Mouse (Mus musculus): ENCODE measurements at regions not wholly inside any gene's neighbourhood (a gene's known extent, or its start where the extent isn't known, plus 50 kb on each side); places are given as distances from the start of the nearest gene placed in this dataset.
A peak's percentile ranks its signal among the peaks of the same experiment; 100 is the strongest.

DNA sequence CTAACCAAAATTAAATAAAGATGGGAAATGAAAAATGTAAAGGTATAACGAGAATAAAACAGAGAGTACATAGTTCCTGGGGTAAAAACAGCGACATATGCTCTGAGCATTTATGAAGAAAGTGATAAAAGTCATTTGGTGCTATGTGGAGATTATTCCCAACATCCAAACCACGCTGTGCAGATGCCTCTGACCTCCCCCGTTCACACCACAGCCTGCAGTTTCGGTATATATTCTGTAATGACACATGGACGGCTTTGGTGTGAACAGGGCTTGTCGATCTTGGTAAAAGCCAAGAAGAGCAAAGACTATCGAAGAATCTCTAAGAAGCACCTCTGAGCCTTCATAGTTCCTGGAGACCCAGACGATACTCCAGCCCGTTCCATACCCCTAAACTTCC is 95.2 kb upstream of the Ppp1r26 start:
- DNase-seq (ENCODE audit: low spot score) = no peak

DNA sequence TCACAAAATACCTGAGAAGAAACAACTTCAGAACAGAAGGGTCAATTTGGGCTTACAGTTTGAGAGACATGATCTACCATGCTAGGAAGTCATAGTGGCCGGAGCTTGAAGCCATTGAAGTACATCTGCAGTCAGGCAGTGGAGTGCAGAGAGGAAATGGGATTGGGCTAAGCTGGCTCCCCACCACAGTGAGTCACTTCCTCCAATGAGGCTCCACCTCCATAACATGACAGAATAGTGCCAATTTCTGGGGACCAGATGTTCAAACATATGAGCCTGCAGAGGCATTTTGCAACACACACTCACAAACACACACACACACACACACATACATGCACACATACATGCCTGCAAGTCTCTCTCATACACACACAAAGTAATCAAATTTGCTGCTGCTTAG is 93.7 kb upstream of the Ppp1r26 start:
- DNase-seq (ENCODE audit: low spot score) = no peak

DNA sequence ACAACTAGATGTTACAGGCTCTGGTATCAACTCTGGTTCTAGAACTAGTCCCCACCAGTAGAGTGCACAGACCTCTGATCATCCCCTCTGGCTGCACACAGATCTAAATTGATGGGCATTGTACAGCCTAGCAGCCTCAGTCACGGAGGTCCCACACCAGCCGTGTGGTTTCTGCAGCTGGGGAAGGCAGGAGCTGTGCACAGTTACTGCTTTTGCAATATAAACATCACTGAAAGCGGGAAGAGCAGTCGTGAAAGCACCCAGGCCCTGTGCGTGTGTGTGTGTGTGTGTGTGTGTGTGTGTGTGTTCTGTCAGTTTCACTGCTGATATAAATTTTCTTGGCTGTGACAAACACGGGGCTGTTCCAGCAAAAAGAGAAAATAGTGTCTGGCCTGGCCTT is 84.4 kb upstream of the Ppp1r26 start:
- DNase-seq (ENCODE audit: low spot score) = no peak

DNA sequence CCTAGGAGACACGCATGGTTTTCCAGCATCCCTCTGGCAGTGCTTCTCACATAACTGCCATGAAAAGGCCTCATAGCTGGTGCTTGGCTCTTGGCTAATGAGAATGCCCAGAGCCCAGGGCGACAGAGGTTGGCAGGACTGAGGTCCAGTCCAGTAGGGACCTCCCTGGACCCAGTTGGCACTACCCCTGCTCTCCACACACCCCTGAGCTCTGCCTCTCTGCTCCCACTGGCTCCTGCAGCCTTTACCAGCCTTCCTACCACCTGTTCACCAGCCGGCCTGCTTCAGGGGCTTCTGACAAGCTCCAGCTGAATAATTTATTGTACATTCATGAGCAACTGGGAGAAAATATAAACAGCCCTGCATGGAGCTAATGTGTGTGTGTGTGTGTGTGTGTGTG is 82.0 kb upstream of the Ppp1r26 start:
- DNase-seq (ENCODE audit: low spot score) = no peak

DNA sequence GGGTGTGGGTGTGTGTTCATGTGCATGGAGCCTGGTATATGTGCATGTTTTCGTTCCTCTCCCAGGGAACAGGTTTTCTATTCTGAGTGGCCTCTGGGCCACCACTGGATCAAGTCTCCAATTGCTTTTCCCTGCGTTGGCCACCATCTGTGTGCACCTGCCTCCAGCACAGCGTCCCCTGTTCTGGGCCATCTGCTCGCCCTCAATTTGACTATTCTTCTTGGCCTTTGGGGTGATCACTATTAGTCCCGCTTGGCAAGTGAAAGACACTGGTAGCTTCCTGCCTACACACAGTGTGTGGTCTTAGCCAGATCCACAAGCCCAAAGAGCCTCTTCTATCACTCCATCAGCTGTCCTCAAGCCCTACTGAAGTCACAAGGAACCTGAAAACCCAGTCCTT is 80.8 kb upstream of the Ppp1r26 start:
- no peak for DNase-seq (ENCODE audit: low spot score)

DNA sequence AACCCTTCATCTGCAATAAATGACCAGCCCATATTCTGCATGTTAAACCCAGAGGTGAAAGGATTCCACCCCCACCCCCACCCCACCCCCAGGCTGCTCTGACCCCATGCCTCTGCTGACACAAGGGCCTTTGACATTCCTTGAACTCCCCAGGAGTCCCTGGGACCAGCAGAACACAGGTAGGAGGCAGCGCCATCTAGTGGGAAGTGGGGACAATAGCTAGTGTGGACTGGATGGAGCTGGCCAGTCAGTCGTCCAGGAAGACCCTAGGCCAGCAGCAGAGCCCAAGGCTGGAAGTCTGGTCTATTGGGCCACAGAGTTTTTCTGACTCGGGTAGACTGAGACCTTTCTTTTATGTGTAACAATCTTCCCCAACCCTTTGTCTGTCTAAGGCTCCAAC is 71.8 kb upstream of the Ppp1r26 start:
- peak; percentile 70 for DNase-seq (ENCODE audit: low spot score)

DNA sequence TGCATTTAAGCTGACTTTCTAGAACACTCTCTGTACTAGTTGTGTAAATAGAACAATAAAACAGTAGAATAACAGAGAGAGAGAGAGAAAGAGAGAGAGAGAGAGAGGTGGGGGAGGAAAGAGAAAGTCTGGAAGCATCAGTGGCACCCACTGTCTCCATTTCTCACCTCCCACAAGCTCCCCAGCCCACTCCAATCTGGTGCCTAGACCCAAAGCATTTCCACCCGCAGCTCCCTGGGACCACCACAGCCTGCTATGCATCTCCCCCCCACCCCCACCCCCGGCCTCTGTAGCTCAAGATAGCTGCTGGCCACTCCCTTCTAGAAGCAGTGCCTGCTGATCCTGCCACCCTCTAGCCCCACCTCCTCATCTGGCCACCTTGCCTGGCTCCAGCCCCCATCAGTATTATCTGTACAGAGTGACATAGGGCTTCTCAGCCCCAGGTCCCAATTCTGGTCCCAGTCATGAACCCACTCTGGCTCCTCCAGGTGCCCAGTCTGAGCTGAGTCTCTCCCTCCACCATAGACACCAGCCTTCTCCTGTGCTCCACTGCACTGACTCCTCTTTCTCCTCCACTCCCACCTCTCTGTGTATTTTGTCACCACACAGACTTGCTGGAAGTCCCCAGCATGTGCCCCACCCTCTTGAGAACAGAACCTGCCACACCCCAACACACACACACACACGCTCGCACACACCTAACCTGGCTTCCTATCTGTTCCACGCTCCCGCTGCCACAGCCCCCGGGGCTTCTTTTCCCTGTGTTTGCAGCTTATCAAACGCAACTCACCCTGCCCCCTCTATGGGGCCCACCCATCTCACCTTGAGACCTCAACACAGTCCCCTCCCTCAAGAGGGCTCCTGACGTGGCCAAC is 68.4 kb upstream of the Ppp1r26 start:
- no peak for DNase-seq (ENCODE audit: low spot score)

DNA sequence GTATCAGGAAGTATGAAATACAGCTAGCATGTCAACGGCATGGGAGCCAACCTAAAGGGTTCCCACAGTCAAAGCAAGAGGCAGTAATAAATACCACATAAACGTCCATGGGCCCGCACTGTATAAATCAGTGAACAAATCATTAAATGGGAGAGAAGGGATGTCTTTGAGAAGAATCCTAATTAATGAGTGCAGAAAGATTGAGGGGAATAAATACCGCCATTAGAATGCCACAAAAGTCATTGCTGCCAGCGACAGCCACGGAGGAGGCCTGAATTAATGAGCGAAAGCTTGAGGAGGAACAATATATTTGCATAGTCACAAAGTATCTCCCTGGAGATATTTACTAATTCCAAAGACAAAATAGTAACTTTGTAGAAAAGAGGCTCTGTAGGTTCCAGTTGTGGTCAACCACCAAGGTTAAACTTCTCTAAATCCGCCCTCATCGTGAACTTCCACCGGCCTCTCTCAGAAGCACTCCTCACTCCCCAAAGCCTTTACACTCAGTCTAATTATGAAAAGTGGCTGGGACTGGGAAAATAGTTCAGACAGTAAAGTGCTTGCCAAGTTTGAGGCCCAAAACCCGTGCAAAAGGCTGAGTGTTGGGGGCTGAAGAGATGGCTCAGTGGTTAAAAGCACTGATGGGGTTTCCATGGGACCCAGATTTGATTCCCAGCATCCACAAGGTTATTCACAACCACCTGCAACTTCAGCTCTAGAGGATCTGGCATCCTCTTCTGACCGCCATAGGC is 64.4 kb upstream of the Ppp1r26 start:
- no peak for DNase-seq (ENCODE audit: low spot score)

DNA sequence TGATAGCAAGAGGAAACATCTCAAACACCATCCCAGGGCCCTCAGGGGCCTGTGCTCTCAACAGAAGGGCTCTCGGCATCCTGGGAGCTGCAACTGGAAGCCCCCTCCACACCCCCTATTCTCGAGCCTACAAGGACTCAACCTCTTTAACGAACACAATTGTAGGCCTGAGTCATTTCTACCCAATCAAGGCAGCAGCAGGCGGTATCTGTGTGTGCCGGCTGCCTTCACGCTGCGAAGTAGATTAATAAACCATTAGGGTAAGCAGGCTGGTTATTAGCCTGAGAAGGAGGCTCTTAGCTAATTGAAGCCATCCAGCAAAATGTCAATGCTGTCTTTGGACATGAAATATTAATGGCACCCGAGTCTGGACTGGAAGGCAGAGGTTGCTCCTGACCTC is 61.7 kb upstream of the Ppp1r26 start:
- DNase-seq (ENCODE audit: low spot score) = no peak

DNA sequence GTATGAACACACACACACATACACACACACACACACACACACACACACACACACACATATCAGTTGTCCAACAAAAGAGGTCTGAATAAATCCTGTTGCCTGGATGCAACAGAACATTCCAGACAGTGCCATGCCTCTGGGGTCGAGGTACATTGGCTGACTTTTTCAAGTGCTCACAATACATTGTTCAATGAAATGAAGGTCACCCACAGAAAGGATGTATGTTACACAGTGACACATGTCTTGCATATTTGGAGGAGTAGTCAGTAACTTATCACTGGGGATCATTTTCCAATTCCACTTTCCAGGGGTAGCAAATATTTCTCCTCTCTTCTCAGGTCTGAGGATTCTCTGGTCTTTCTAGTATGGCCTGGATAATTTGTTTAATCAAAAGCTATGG is 59.8 kb upstream of the Ppp1r26 start:
- DNase-seq (ENCODE audit: low spot score) = no peak

DNA sequence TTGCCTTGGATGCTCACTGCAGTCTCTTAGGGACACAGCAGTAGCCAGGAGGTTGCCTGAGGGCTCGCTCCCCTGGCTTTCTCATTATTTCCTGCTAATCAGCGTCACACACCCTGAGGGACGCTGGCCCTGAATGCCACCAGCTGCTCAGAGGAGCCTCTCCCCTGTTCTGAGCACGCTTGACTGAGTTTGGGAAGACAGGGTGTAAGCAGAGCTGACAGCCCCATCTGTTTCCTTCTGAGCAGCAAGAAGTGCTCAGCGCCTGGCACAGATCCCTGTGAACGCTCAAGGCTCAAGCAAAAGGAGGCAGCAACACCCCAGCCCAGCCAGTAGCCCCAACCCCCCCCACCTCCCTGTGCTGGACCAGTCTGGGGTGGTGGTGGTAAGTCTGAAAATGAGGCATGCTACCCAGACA is 59.2 kb upstream of the Ppp1r26 start:
- DNase-seq (ENCODE audit: low spot score) = no peak

DNA sequence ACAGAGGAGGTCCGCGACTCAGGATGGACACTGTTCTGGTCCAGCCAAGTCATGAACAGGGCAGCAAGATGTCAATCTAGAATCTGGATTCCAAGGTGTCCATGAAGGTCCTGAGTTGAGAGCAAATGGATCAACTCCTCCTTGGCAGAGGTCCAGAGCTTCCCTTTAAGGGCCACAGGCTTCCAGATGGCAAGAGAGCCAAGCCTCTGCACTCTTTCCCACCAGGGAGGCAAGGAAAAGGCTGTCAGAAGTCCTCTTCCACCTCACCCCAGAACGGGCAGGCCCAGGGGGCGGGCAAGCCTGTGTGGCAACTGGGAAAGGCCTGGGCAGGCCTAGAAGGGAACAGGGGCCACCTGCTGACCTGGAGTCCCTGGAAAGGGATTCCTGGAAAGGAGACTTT is 58.7 kb upstream of the Ppp1r26 start:
- no peak for DNase-seq (ENCODE audit: low spot score)

DNA sequence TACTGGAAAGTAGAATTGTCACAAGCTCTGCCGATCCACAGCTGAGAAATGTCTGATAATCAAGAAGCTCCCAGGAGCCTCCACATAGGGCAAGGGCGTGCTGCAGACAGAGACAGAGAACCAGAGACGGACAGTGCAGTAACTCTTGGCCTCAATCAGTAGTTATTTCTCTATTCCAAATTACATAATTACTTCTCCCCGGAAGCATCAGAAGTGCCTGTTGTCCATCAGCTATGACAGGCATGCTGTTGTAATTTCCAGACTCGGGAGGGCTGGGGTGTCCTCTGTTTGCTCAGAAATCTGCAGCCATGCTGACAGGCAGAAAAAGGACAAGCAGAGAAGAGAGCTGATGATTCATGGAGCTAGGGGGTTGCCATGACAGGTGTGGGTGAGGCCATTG is 56.9 kb upstream of the Ppp1r26 start:
- no peak for DNase-seq (ENCODE audit: low spot score)

DNA sequence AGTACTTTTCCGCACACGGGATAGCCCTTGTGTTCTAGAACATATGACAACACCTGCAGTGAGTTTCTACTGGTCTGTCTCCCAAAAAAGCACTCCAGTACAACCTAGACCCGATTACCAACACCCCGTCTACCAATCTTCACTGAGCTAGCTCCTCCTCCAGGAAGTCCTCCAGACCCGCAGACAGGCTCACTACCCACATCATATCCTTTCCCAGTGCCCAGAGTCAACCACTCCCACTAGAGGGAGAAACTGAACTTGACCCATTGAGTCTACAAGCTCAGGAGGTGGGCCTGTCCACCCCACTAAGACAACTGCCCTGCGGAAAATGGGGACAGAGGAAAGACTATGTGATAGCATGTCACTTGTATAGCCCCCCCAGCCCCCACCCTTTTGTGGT is 51.2 kb upstream of the Ppp1r26 start:
- no peak for DNase-seq (ENCODE audit: low spot score)
